Mouse (Mus musculus): Measurements from ENCODE around the gene Kcnmb4. TPM values are rescaled to one million over a fixed set of nuclear protein-coding genes. Genes with fewer than 3 reads are reported as not detected.

Kcnmb4 gene
- total and polyA plus RNA-seq, 3 experiments = 0.44 TPM; not detected in 2

- no peaks in the 10 kb centered on the region for H3K27me3 ChIP-seq (ENCODE audit: insufficient read depth, low read length)
- no peak overlapping the region for H3K4me3 ChIP-seq (ENCODE audit: low read depth, low read length)
- H3K36me3 ChIP-seq (replicated peaks) = no peaks in the 10 kb centered on the region
- DNase-seq (ENCODE audit: low spot score) = no peak
- no peak for ATAC-seq (ENCODE audit: extremely low read depth, insufficient number of reproducible peaks, low FRiP score, poor library complexity, severe bottlenecking)
- peaks cover 38% of the 10 kb centered on the region for H3K9me3 ChIP-seq (replicated peaks)
- TF ChIP-seq CTCF (IDR thresholded peaks at IDR 0.05; ENCODE audit: low read depth, low read length) (no peak), GATA2 (IDR thresholded peaks at IDR 0.05; ENCODE audit: borderline replicate concordance, low read depth, low read length) (no peak), POLR2AphosphoS5 (IDR thresholded peaks at IDR 0.05; ENCODE audit: insufficient replicate concordance, low read depth, low read length) (no peak), TAL1 (conservative IDR thresholded peaks at IDR 0.05; ENCODE audit: low read depth, low read length) (no peak), GATA1 (IDR thresholded peaks at IDR 0.05; ENCODE audit: borderline replicate concordance, low read length) (no peak)
- H3K4me1 ChIP-seq (ENCODE audit: insufficient read depth, low read depth, low read length) = no peaks in the 10 kb centered on the region
Observed at GRCm38 (mm10) chr10:116394585-116394984, 79.1 kb downstream of the Kcnmb4 start.

GRCm38 (mm10) chr10:116393790-116394475, 79.7 kb downstream of the Kcnmb4 start:
- no peak overlapping the region for H3K4me3 ChIP-seq (ENCODE audit: low read depth, low read length)
- ATAC-seq (ENCODE audit: extremely low read depth, insufficient number of reproducible peaks, low FRiP score, poor library complexity, severe bottlenecking) = no peak
- H3K27me3 ChIP-seq (ENCODE audit: insufficient read depth, low read length) = no peaks in the 10 kb centered on the region
- no peaks in the 10 kb centered on the region for H3K4me1 ChIP-seq (ENCODE audit: insufficient read depth, low read depth, low read length)
- DNase-seq (ENCODE audit: low spot score) = no peak
- TF ChIP-seq POLR2AphosphoS5 (IDR thresholded peaks at IDR 0.05; ENCODE audit: insufficient replicate concordance, low read depth, low read length) = no peak
- TF ChIP-seq GATA2 (IDR thresholded peaks at IDR 0.05; ENCODE audit: borderline replicate concordance, low read depth, low read length) = no peak
- TF ChIP-seq CTCF (IDR thresholded peaks at IDR 0.05; ENCODE audit: low read depth, low read length) = no peak
- no peak for TF ChIP-seq TAL1 (conservative IDR thresholded peaks at IDR 0.05; ENCODE audit: low read depth, low read length)
- TF ChIP-seq GATA1 (IDR thresholded peaks at IDR 0.05; ENCODE audit: borderline replicate concordance, low read length) = no peak
- H3K36me3 ChIP-seq (replicated peaks) = no peaks in the 10 kb centered on the region
- peaks cover 40% of the 10 kb centered on the region for H3K9me3 ChIP-seq (replicated peaks)

- Histone ChIP-seq H3K4me1 (ENCODE audit: insufficient read depth, low read depth, low read length) (no peaks in the 10 kb centered on the region), H3K9me3 (replicated peaks) (peaks cover 36% of the 10 kb centered on the region), H3K36me3 (replicated peaks) (no peaks in the 10 kb centered on the region), H3K4me3 (ENCODE audit: low read depth, low read length) (no peak overlapping the region), H3K27me3 (ENCODE audit: insufficient read depth, low read length) (no peaks in the 10 kb centered on the region)
- ATAC-seq (ENCODE audit: extremely low read depth, insufficient number of reproducible peaks, low FRiP score, poor library complexity, severe bottlenecking) (no peak), DNase-seq (ENCODE audit: low spot score) (no peak)
- no peak for TF ChIP-seq GATA2 (IDR thresholded peaks at IDR 0.05; ENCODE audit: borderline replicate concordance, low read depth, low read length)
- no peak for TF ChIP-seq GATA1 (IDR thresholded peaks at IDR 0.05; ENCODE audit: borderline replicate concordance, low read length)
- TF ChIP-seq TAL1 (conservative IDR thresholded peaks at IDR 0.05; ENCODE audit: low read depth, low read length) = no peak
- no peak for TF ChIP-seq POLR2AphosphoS5 (IDR thresholded peaks at IDR 0.05; ENCODE audit: insufficient replicate concordance, low read depth, low read length)
- no peak for TF ChIP-seq CTCF (IDR thresholded peaks at IDR 0.05; ENCODE audit: low read depth, low read length)
Observed at GRCm38 (mm10) chr10:116388840-116389239, 84.8 kb downstream of the Kcnmb4 start.

GRCm38 (mm10) chr10:116386391-116386885, 87.2 kb downstream of the Kcnmb4 start:
- TF ChIP-seq POLR2AphosphoS5 (IDR thresholded peaks at IDR 0.05; ENCODE audit: insufficient replicate concordance, low read depth, low read length) (no peak), CTCF (IDR thresholded peaks at IDR 0.05; ENCODE audit: low read depth, low read length) (no peak), GATA1 (IDR thresholded peaks at IDR 0.05; ENCODE audit: borderline replicate concordance, low read length) (no peak), TAL1 (conservative IDR thresholded peaks at IDR 0.05; ENCODE audit: low read depth, low read length) (no peak), GATA2 (IDR thresholded peaks at IDR 0.05; ENCODE audit: borderline replicate concordance, low read depth, low read length) (no peak)
- H3K9me3 ChIP-seq (replicated peaks) = peaks cover 42% of the 10 kb centered on the region
- no peak for DNase-seq (ENCODE audit: low spot score)
- no peaks in the 10 kb centered on the region for H3K27me3 ChIP-seq (ENCODE audit: insufficient read depth, low read length)
- ATAC-seq (ENCODE audit: extremely low read depth, insufficient number of reproducible peaks, low FRiP score, poor library complexity, severe bottlenecking) = no peak
- H3K36me3 ChIP-seq (replicated peaks) = no peaks in the 10 kb centered on the region
- no peak overlapping the region for H3K4me3 ChIP-seq (ENCODE audit: low read depth, low read length)
- H3K4me1 ChIP-seq (ENCODE audit: insufficient read depth, low read depth, low read length) = no peaks in the 10 kb centered on the region

- no peaks in the 10 kb centered on the region for H3K36me3 ChIP-seq (replicated peaks)
- H3K9me3 ChIP-seq (replicated peaks) = peaks cover 54% of the 10 kb centered on the region
- H3K4me1 ChIP-seq (ENCODE audit: insufficient read depth, low read depth, low read length) = no peaks in the 10 kb centered on the region
- no peak overlapping the region for H3K4me3 ChIP-seq (ENCODE audit: low read depth, low read length)
- no peak for ATAC-seq (ENCODE audit: extremely low read depth, insufficient number of reproducible peaks, low FRiP score, poor library complexity, severe bottlenecking)
- no peak for DNase-seq (ENCODE audit: low spot score)
- TF ChIP-seq GATA2 (IDR thresholded peaks at IDR 0.05; ENCODE audit: borderline replicate concordance, low read depth, low read length) = no peak
- no peaks in the 10 kb centered on the region for H3K27me3 ChIP-seq (ENCODE audit: insufficient read depth, low read length)
Observed at GRCm38 (mm10) chr10:116384401-116384800, 89.3 kb downstream of the Kcnmb4 start.

- TF ChIP-seq GATA1 (IDR thresholded peaks at IDR 0.05; ENCODE audit: borderline replicate concordance, low read length) (no peak), CTCF (IDR thresholded peaks at IDR 0.05; ENCODE audit: low read depth, low read length) (no peak), GATA2 (IDR thresholded peaks at IDR 0.05; ENCODE audit: borderline replicate concordance, low read depth, low read length) (no peak), TAL1 (conservative IDR thresholded peaks at IDR 0.05; ENCODE audit: low read depth, low read length) (no peak), POLR2AphosphoS5 (IDR thresholded peaks at IDR 0.05; ENCODE audit: insufficient replicate concordance, low read depth, low read length) (no peak)
- Histone ChIP-seq H3K9me3 (replicated peaks) (peaks cover 53% of the 10 kb centered on the region), H3K27me3 (ENCODE audit: insufficient read depth, low read length) (no peaks in the 10 kb centered on the region), H3K36me3 (replicated peaks) (no peaks in the 10 kb centered on the region), H3K4me1 (ENCODE audit: insufficient read depth, low read depth, low read length) (no peaks in the 10 kb centered on the region), H3K4me3 (ENCODE audit: low read depth, low read length) (no peak overlapping the region)
- ATAC-seq (ENCODE audit: extremely low read depth, insufficient number of reproducible peaks, low FRiP score, poor library complexity, severe bottlenecking) (no peak), DNase-seq (ENCODE audit: low spot score) (no peak)
Observed at GRCm38 (mm10) chr10:116382826-116383685, 90.6 kb downstream of the Kcnmb4 start.

Data from G1E (cell line).